Mouse (Mus musculus): ENCODE measurements around the gene Ipo9. TPM values are rescaled to one million over a fixed set of nuclear protein-coding genes. Genes with fewer than 3 reads are reported as not detected.

Gene Ipo9
- total RNA-seq, 2 experiments from 2014 or later: 71.1 to 71.3 TPM

- peak in 1 of 2 experiments; percentile 45 for DNase-seq
- intact Hi-C loops (cut with DNase I): loop anchor here (10.0 kb wide), 1 partner anchor 410 kb away; the partner anchor contains the start of gene Ube2t
These were observed 56.0 kb downstream of the Ipo9 start for GRCm38 (mm10) chr1:135374175-135374867.

DNA sequence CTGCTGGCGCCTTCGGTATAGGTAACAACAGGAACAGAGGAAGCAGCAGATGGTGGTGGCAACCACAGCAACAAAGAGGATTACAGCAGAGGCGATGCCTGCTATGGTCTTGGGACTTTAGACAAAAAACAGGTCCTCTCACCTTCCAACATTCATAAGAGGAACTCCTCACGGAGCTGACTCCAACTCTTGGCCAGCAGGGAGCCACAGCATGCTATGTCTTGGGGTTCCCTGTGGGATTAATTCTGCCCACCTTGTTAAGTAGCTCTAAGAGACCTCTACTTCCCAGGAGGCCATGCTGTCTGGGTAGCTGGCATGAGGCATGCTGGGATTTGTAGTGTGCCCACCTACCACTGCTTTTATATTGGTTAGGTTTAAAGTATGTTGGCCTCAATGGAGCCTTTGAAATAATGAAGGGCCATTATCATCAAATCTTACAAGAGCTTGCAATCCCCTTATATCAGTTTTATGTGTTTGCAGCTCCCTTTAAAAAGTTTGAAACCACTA is 57.1 kb downstream of the Ipo9 start:
- intact Hi-C loops (cut with DNase I): loop anchor here (10.0 kb wide), 1 partner anchor 408 kb away; the partner anchor contains the start of gene Ube2t
- no peak for DNase-seq

DNA sequence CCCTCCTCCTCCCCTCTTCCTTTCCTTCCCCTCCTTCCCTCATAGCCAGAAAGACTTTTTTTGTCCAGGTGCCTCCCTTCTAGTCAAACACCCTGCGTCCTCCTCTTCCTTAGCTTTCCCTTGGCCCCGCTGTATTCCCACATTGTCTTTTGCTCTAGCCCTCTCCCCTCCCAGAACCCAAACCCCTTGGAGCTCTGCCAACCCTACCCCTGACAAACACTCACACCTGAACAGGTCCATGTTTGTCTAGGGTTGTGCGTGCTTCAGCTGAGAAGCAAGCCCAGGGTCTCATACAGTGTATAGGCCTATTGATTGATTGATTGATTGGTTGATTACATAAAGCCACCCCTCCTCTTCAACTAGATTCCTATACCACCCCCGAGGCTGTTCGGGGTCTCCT is 60.9 kb downstream of the Ipo9 start:
- intact Hi-C loops (cut with DNase I): loop anchor here (2.0 kb wide), 3 partner anchors 57 to 111 kb away; partner anchors contain the start of genes Elf3 and Timm17a
- no peak for DNase-seq

DNA sequence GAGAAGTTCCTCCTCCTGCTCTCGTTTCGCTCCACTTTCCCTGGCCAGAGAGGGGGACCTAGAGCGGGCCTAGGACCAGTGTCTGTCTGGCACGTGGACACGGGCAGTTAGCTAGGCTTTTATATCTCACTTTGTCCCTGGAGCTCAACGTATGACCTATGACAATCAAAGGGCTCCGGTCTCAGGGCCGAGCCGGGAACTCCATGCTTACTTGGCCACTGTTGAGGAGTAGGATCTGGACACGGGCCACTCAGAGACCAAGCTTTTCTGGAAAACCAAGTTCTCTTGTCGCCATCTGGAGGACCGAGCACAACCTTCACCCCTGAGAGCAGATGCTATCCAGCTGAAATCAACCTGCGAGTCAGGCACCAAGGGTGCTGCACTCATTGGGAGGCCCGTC is 61.3 kb downstream of the Ipo9 start:
- intact Hi-C loops (cut with DNase I): loop anchor here (1.0 to 2.0 kb wide), 5 partner anchors 56 to 215 kb away; partner anchors contain the start of genes Elf3 and Timm17a
- peak; percentile 70 for DNase-seq

DNA sequence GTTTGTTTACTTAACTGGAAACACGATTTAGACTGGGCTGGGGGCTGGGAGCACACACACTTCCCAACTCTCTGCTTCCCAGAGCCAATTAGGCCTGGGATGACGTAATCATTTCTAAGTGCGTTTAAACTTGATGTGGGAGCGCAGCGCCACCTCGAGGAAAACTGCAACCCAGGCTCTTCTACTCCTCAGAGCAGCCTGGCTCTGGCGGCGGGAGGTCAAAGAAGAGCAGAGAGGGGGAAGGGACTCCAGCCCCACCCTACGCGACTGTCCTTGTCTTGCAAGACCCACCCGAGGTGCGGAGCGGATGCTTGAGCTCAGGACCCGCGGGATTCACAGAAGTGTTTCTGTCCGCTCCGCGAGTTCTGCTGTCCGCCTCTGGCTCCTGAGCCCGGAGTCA is 62.1 kb downstream of the Ipo9 start:
- intact Hi-C loops (cut with DNase I): loop anchor here (1.0 to 2.0 kb wide), 5 partner anchors 55 to 214 kb away; partner anchors contain the start of genes Elf3 and Timm17a

GRCm38 (mm10) chr1:135367595-135367994 is 62.7 kb downstream of the Ipo9 start:
- no peak for DNase-seq
- intact Hi-C loops (cut with DNase I): no loop called here

More for the DNA sequence above, 62.1 kb downstream of the Ipo9 start:
- DNase-seq: peak; percentile 91 to 93

GRCm38 (mm10) chr1:135367005-135367404 is 63.3 kb downstream of the Ipo9 start:
- DNase-seq: no peak
- intact Hi-C loops (cut with DNase I): no loop called here

DNA sequence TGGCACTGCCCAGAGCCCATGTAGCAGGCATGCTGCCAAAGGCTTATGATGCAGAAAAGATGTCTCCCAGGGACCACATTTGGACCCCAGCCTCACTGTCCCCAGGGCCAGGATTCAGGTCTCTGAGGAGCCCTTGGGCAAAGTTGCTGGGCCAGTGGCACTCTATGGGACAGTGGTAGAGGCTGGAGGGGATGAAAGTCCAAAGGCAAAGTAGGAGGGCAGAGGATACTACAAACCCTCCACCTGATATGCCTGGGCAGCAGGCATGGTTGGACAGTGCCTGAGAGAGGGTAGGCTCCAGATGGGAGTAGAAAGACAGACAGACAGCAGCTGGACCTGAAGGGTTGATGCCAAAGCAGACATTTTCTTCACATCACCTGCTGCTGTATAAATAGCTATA is 63.9 kb downstream of the Ipo9 start:
- intact Hi-C loops (cut with DNase I): no loop called here
- no peak for DNase-seq

DNA sequence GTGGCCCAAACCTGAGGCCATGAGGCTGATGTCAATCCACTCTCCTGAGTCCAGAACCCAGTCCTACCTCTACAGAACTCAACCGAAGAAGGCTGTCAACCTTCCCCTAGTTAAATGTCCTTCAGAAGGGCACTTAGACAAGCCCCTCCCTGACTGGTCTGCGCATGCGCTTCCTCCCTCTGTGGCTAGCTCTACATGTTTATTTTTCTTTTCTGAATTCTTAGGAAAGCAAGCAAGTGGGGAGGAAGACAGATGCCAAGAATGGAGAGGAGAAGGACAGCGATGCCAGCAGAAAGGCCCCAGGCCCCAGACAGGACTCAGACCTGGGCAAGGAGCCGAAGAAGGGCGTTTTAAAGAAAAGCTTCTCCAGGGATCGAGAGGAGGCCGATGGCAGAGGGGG is 66.9 kb downstream of the Ipo9 start:
- intact Hi-C loops (cut with DNase I): no loop called here

GRCm38 (mm10) chr1:135362115-135362514 is 68.2 kb downstream of the Ipo9 start:
- no peak for DNase-seq

More for the DNA sequence above, 66.9 kb downstream of the Ipo9 start:
- no peak for DNase-seq

DNA sequence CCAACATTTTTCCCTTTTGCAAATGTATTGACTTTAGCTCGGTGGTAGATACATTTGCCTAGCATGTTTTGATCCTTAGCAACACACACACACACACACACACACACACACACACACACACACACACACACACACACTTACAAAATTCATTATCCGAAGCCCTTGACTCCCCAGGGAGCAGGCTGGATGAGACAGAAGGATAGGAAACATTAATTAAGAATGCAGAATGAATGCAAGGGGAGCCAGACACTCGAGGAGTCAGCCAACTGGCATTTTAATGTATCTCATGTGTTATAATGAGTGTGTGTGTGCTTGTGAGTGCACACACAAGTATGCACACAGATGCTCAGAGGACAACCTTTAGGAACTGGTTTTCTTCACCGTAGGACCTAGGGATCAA is 68.8 kb downstream of the Ipo9 start:
- intact Hi-C loops (cut with DNase I): no loop called here
- no peak for DNase-seq

More at GRCm38 (mm10) chr1:135362115-135362514, 68.2 kb downstream of the Ipo9 start:
- intact Hi-C loops (cut with DNase I): no loop called here

DNA sequence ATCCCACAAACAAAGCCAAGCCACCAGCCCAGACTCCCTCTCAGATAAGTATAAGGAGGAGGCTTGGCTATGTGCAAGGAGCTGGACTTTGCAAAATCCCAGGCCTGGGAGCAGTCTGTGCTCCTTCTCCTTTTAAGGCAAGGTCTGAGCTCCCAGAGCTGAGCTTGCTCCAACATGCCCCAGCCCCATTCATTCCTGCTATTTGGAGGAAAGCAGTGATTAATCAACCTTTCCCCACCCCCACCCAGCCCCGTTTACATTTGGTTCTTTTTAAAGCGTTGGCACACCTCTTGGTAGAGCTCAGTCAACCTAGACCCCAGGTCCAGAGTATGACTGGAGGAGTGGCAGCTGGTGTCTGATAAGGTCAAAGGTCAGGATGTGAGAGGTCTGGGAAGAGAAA is 71.2 kb downstream of the Ipo9 start:
- DNase-seq: no peak
- intact Hi-C loops (cut with DNase I): no loop called here

DNA sequence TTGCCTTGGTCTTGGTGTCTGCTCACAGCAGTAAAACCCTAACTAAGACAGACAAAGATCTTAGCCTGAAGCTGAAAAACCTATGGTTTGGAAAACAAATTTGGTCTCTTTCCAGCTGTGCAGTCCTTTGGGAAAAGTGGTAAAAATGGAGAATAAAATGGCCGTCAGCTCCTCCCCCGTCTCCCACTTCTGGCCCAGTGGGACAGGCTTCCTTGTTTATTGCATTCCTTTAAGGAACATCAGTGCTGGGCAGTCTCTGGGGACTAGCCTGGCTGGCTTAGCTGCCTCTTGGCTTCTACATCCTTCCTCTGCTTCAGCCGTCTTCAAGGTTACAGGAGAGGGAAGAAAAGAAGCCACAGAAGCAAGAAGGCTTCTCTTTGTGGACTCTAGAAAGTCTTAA is 78.3 kb downstream of the Ipo9 start:
- intact Hi-C loops (cut with DNase I): no loop called here
- peak; percentile 42 to 49 for DNase-seq

DNA sequence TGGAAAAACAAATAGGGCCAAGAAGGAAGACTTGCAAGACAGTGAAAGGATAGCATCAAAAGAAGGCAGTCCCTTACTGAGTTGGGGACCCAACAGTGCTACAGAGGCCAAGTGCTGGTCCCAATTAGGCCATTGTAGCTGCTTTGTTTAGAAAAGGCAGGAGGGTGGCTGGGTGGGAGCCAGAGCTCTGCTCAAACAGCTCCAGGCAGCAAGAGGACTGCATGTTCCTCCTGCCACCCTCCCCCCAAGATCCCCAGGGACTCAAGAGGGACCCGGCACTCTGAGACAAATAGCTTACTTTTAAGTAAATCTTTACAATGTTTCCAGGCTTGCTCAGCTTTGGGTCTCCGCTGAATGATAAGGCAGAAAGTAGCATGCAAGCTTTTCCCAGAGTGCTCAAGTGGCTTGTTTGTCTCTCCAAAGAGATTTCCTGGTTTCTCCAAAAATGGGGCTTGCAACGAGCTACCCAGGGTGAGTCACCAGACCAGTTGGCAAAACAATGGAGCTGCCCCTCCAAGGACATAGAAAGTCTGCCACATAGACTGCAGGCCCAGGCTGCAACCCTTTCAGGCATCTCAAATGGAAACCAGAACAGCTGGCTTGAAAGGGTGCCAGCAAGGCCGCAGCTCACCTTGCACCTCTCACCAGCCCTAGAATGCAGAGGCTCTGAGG is 82.7 kb downstream of the Ipo9 start:
- intact Hi-C loops (cut with DNase I): no loop called here
- DNase-seq: peak in 1 of 2 experiments; percentile 35

- no peak for DNase-seq
- intact Hi-C loops (cut with DNase I): no loop called here
These were observed 83.4 kb downstream of the Ipo9 start for GRCm38 (mm10) chr1:135346891-135347290.

- no peak for DNase-seq
- intact Hi-C loops (cut with DNase I): no loop called here
These were observed 86.3 kb downstream of the Ipo9 start for GRCm38 (mm10) chr1:135344026-135344425.

- intact Hi-C loops (cut with DNase I): no loop called here
- DNase-seq: no peak
These were observed 88.4 kb downstream of the Ipo9 start for GRCm38 (mm10) chr1:135341947-135342346.
